Mouse (Mus musculus) ES-E14 (cell line): ENCODE results near the gene Cryz. TPM values are rescaled to one million over a fixed set of nuclear protein-coding genes. Genes with fewer than 3 reads are reported as not detected.

Experiments
- DNase-seq: peaks from one replicate; pipeline ENCODE4 v3.0.0-alpha.2; 2013; ENCODE audit warnings: low read depth, low spot score
- H3K27ac ChIP-seq: 2 replicates; pipeline ENCODE4 v1.5.1; 2012; ENCODE audit warnings: low read depth, mild to moderate bottlenecking, low read length, moderate library complexity, mixed read lengths; ENCODE audit not compliant: poor library complexity, insufficient read depth, severe bottlenecking
- H3K36me3 ChIP-seq: 2 replicates; pipeline ENCODE4 v1.6.1; 2012; ENCODE audit warnings: mild to moderate bottlenecking, low read length, moderate library complexity, mixed read lengths; ENCODE audit not compliant: control insufficient read depth, poor library complexity, insufficient read depth, severe bottlenecking
- H3K4me1 ChIP-seq, 2 experiments: fragments of 150-350 bp in 1 of 2; sonication (generic) in 1 of 2; 2 replicates each; pipeline ENCODE4 v1.6.1; 2012; ENCODE audit warnings: low read length in 2 of 2, mild to moderate bottlenecking in 1 of 2, mixed read lengths in 1 of 2; ENCODE audit not compliant: control insufficient read depth in 2 of 2, insufficient read depth in 2 of 2, poor library complexity in 1 of 2
- H3K4me3 ChIP-seq, 2 experiments: fragments of 150-350 bp in 1 of 2; sonication (generic) in 1 of 2; 2 replicates each; pipeline ENCODE4 v1.5.1; 2012; ENCODE audit warnings: low read length in 2 of 2, low read depth in 1 of 2, mild to moderate bottlenecking in 1 of 2, mixed read lengths in 1 of 2; ENCODE audit not compliant: insufficient read depth in 1 of 2, poor library complexity in 1 of 2, severe bottlenecking in 1 of 2
- H3K9ac ChIP-seq: 2 replicates; pipeline ENCODE4 v1.6.1; 2012; ENCODE audit warnings: low read depth, mild to moderate bottlenecking, low read length, mixed read lengths; ENCODE audit not compliant: poor library complexity, insufficient read depth, severe bottlenecking
- H3K9me3 ChIP-seq: fragments of 150-350 bp; sonication (generic); 2 replicates; pipeline ENCODE4 v1.6.1; 2012; ENCODE audit warnings: low read depth, mild to moderate bottlenecking, low read length; ENCODE audit not compliant: control insufficient read depth, insufficient read depth
- CHD2 ChIP-seq: IDR thresholded peaks from 2 replicates; pipeline ENCODE4 v1.6.1; 2014; ENCODE audit warnings: mild to moderate bottlenecking, low read depth, low read length, inconsistent platforms
- HCFC1 ChIP-seq: IDR thresholded peaks from 2 replicates; pipeline ENCODE4 v1.6.1; 2012; ENCODE audit warnings: low read length, inconsistent platforms, borderline replicate concordance; ENCODE audit not compliant: insufficient read depth
- MAFK ChIP-seq: IDR thresholded peaks from 2 replicates; pipeline ENCODE4 v1.6.1; 2014; ENCODE audit warnings: mild to moderate bottlenecking, low read depth, low read length, inconsistent platforms; ENCODE audit not compliant: insufficient read depth
- ZC3H11A ChIP-seq: IDR thresholded peaks from 2 replicates; pipeline ENCODE4 v1.6.1; 2012; ENCODE audit warnings: low read depth, mild to moderate bottlenecking, inconsistent platforms, low read length, borderline replicate concordance
- ZNF384 ChIP-seq: IDR thresholded peaks from 2 replicates; pipeline ENCODE4 v1.6.1; 2012; ENCODE audit warnings: low read depth, low read length, inconsistent platforms
- in situ Hi-C, 2 experiments: fragments of 600-800 bp; cut with MboI; formaldehyde crosslinking; loops; one replicate each; pipeline ENCODE4 v1.15.1; 2025; ENCODE audit warnings: low sequenced_read_pairs in 2 of 2, inconsistent platforms in 1 of 2; ENCODE audit not compliant: unreplicated experiment in 2 of 2
- total RNA-seq: library from RNA; depleted of rRNA; stranded (reverse); fragments of 300-350 nt; gene quantifications from 2 replicates; pipeline ENCODE4 v1.2.3, GENCODE M21; 2012

Gene Cryz
- total RNA-seq, 1 experiment, result 14.5 TPM

DNA sequence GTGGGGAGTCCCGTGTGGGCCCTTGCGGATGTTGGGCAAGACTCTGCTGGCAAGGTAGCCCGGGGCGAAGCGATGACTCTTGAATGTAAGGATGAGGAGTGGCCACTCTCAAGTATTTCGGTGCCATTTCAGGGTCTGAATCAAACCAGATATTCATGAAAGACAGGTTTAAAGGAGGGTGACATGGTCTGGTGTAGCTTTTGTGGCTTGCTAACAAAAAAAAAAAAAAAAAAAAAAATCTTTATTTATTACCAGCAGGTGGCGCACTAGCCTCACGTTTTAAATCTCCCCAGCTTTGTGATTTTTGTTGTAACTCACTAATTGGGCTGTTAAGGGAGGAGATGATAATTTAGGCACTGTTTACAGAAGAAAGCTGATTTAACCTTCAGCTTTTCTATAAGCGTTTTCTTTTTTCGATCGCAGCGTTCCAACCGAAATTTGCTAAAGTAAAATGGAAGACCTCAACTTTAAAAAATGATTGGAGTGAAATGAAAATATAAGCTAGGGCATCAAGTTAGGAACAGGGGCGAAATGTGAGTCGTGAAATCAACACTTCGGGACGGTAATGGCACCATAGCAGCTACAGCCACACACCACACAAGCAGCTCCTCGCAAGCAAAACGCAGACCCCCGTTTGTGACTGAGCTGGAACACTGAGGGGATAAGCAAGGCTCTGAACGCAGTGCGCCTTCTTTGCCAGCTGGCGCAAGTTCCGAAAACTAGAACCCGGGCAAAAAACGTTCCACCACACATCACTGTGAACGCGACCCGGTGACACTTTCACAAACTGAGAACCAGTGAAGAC lies 50.3 kb downstream of the Cryz start:
- no peaks in the 10 kb centered on the region for H3K4me1 ChIP-seq
- no peaks in the 10 kb centered on the region for H3K9me3 ChIP-seq
- no peak for TF ChIP-seq HCFC1
- TF ChIP-seq ZNF384, result peak; percentile 98
- DNase-seq, result no peak
- in situ Hi-C loops, result no loop called here
- peak overlapping the region; percentile 28 to 41; a peak in 2 of 4 replicates for H3K4me3 ChIP-seq
- H3K27ac ChIP-seq, result no peak overlapping the region
- peak overlapping the region; percentile 43; the same call in 1 of the 2 replicates for H3K9ac ChIP-seq
- no peaks in the 10 kb centered on the region for H3K36me3 ChIP-seq

DNA sequence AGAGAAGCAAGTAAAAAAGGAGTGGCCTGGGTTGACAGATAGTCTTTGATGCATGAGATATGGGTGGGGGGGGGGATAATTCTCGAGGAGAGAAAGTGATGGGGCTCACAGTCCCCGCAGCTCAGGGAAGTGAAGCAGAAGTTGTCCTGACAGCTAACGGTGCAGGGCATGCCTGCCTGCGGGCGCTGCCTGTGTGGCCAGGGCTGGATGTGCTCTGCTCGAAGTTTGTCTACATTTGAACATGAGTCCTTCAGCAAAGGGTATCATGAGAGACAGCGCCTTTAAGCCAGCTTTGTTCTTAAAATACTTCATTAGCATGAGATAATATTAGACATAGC lies 50.9 kb downstream of the Cryz start:
- Histone ChIP-seq H3K4me3 (no peak overlapping the region), H3K36me3 (no peaks in the 10 kb centered on the region), H3K4me1 (no peaks in the 10 kb centered on the region), H3K27ac (no peak overlapping the region), H3K9ac (no peak overlapping the region), H3K9me3 (no peaks in the 10 kb centered on the region)
- in situ Hi-C loops, result no loop called here
- no peak for DNase-seq
- TF ChIP-seq CHD2 (no peak), ZNF384 (no peak), ZC3H11A (no peak), HCFC1 (no peak), MAFK (no peak)

DNA sequence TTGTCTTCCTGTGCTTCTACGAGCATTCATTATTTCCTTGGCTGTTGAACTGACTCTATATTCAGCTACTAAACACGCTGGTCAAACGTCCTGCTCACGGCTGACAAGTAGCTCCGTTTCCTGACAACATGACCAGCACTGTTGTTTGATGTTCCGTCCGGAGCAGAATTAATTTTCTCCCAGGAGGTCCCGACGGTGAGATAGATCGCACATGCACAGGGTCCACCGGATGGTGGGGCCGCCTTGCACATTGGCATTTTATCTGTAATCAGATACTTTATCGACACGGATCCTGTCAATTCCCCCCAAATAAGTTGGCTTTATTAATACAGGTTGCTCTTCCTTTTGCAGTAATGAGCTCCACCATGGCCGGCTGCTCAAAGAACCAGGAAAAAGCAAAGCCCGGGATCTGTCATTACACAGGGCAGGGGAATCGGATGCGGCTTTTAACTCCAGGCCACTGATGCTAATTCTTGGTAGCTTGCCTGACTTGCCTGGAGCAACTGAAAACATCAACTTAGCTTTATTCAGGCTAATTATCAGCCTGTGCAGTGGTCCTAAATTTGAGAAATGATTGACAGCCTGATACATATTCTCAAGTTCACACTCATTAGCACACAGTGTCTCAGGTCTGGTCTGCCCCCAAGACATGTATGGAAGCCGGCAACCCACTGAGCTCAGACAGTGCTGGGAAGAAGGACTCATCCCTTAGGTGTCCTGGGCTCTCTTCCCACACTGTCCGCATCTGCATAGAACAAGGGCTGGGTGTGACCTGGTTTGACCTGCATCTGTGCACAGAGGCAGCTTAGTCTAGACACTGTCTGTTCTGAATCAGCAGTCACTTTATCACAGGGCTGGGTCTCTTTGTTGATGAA lies 53.1 kb downstream of the Cryz start:
- no peaks in the 10 kb centered on the region for H3K4me1 ChIP-seq
- no peak for DNase-seq
- no peak overlapping the region for H3K9ac ChIP-seq
- no peak overlapping the region for H3K4me3 ChIP-seq
- H3K36me3 ChIP-seq, result no peaks in the 10 kb centered on the region
- H3K27ac ChIP-seq, result no peak overlapping the region
- no peaks in the 10 kb centered on the region for H3K9me3 ChIP-seq
- no peak for TF ChIP-seq CHD2
- TF ChIP-seq MAFK, result no peak
- no peak for TF ChIP-seq ZC3H11A
- no peak for TF ChIP-seq HCFC1
- no peak for TF ChIP-seq ZNF384
- in situ Hi-C loops, result no loop called here

DNA sequence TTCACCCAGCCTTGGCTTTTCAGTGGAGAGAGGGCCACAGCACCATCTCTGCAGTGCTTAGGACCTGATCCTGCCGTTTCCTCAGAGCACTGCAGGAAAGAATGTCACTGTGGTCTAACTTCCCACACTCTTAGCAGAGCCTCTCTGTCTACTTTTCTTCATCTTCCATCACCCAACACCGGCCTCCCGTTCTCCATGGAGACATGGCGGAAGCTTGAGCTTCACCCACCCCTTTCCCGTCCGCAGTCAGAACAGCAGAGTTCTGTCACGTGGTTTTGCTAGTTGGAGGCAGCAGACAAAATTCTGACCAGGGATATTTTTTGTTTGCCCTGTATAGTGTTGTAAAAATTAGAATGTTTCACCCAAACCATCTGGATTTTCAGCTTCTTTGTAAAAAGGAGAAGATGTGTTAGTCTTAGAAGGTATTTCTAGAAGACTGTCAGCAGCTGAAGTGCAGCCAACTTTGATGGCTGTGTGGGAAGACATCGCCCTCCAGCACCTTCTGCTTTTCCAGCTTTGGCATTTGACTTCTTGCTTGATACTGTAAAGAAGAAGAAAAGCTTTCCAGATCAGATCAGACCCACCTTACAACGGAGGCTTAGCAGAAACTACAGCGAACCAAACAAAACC lies 54.8 kb downstream of the Cryz start:
- Histone ChIP-seq H3K4me3 (no peak overlapping the region), H3K4me1 (no peaks in the 10 kb centered on the region), H3K9me3 (no peaks in the 10 kb centered on the region), H3K9ac (no peak overlapping the region), H3K36me3 (no peaks in the 10 kb centered on the region), H3K27ac (no peak overlapping the region)
- TF ChIP-seq HCFC1 (no peak), ZC3H11A (no peak), CHD2 (no peak), ZNF384 (no peak), MAFK (no peak)
- DNase-seq, result no peak
- in situ Hi-C loops, result no loop called here
